Mouse (Mus musculus) olfactory bulb, adult 2 months (tissue): ENCODE measurements around the gene Marc2. TPM values are rescaled to one million over a fixed set of nuclear protein-coding genes. Genes with fewer than 3 reads are reported as not detected.
A peak's percentile ranks its signal among the peaks of the same experiment; 100 is the strongest.

ENCODE experiments used
- H3K27ac ChIP-seq: fragments of 200-500 bp; 2 replicates; pipeline ENCODE4 v1.5.1; 2012; ENCODE audit warnings: low read depth, low read length; ENCODE audit not compliant: insufficient read depth
- H3K4me1 ChIP-seq: fragments of 200-500 bp; 2 replicates; pipeline ENCODE4 v1.6.1; 2012; ENCODE audit warnings: low read length; ENCODE audit not compliant: control insufficient read depth, insufficient read depth
- H3K4me3 ChIP-seq: fragments of 200-500 bp; 2 replicates; pipeline ENCODE4 v1.5.1; 2012; ENCODE audit warnings: mild to moderate bottlenecking, low read depth, low read length, moderate library complexity; ENCODE audit not compliant: insufficient read depth
- CTCF ChIP-seq: fragments of 200-500 bp; IDR thresholded peaks from 2 replicates; pipeline ENCODE4 v1.5.1; 2012; ENCODE audit warnings: low read depth, mild to moderate bottlenecking, low read length, moderate library complexity; ENCODE audit not compliant: insufficient read depth
- POLR2A ChIP-seq: fragments of 200-500 bp; IDR thresholded peaks from 2 replicates; pipeline ENCODE4 v1.6.1; 2012; ENCODE audit warnings: mild to moderate bottlenecking, low read depth, low read length, moderate library complexity; ENCODE audit not compliant: insufficient read depth
- WGBS: fragments of 180-500 bp; shearing (Covaris S2); methylation state at CpG from one replicate; pipeline ENCODE4 v1.1.7; 2018; 5-methylcytosine and 5-hydroxymethylcytosine counted together
- polyA plus RNA-seq: library from polyadenylated mRNA; stranded (reverse); fragments of >200 nt; gene quantifications from 2 replicates; pipeline ENCODE4 v1.2.4, GENCODE M21; 2012; ENCODE audit warnings: low replicate concordance; ENCODE audit not compliant: missing spikeins, insufficient read depth, insufficient read length

Gene Marc2
- polyA plus RNA-seq, 1 experiment = not detected

DNA sequence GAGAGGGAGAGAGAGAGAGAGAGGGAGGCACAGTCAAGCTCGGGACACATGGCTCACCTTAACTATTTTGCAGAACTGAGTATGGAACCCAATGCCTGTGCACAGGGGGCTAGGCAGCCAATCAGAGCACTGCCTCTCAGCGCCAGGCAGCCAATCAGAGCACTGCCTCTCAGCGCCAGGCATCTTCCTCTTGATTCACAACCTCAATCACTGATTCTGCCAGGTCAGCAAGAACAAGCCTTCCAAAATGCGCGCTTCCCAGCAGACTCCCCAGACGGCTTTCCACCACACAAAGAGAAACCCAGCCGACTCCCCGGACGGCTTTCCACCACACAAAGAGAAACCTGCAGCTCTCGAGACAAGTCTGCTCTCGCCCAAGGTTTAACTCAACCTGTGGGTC, 23.6 kb downstream of the Marc2 start:
- no peak for TF ChIP-seq CTCF
- TF ChIP-seq POLR2A = no peak
- Histone ChIP-seq H3K4me1 (peaks cover 8% of the 10 kb centered on the region), H3K4me3 (no peak overlapping the region), H3K27ac (no peak overlapping the region)
- 30% methylated on average over 11 of the region's 11 CpGs for WGBS

DNA sequence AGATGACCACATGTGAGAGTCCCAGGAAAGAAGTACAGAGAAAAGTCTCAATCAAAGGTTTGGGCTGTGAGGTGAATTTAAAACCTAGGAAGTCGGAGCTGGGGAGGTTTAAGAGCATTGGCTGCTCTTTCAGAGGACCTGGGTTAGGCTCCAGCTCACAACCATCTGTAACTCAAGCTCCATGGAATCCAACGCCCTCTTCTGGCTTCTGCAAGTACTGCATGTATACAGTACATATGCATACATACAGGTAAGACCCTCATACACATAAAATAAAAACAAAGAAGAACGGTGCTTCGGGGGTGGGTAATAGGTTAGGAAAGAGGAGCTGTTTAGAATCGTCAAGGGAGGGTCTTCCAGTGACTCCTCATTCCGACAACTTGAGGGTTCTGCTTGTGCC, 28.5 kb downstream of the Marc2 start:
- Histone ChIP-seq H3K4me3 (no peak overlapping the region), H3K27ac (no peak overlapping the region), H3K4me1 (no peaks in the 10 kb centered on the region; the same call in 1 of the 2 replicates)
- TF ChIP-seq POLR2A (no peak), CTCF (no peak)
- WGBS = 85% methylated on average over 6 of the region's 6 CpGs

DNA sequence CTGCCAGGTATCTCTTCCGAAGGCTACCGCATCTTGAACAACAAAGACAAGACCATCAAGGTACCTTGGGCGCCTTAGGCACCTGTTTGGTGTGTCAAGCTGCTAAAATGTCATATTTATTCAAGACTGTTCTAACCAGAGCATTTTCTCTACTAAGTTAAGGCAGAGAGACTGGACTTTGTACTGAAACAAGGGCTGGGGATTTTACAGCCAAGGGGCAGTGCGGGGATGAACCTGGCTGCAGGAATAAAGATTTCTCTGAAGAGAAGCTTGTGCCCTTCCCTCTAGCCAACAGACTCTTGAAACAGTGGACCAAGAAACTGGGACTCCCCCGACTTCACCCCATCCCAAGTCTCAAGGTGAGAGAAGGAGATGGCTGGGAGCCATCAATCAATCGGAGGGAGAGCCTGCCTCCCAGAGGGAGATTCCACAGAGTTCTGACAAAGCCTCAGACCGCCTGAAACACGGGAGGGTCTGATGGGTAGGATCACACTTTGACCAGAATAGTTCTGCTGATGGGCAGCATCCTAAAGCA, 34.5 kb downstream of the Marc2 start:
- no peak overlapping the region for H3K4me3 ChIP-seq
- H3K27ac ChIP-seq = no peak overlapping the region
- 96% methylated on average over 8 of the region's 8 CpGs for WGBS
- TF ChIP-seq CTCF = no peak
- TF ChIP-seq POLR2A = no peak
- peaks cover 7% of the 10 kb centered on the region for H3K4me1 ChIP-seq

DNA sequence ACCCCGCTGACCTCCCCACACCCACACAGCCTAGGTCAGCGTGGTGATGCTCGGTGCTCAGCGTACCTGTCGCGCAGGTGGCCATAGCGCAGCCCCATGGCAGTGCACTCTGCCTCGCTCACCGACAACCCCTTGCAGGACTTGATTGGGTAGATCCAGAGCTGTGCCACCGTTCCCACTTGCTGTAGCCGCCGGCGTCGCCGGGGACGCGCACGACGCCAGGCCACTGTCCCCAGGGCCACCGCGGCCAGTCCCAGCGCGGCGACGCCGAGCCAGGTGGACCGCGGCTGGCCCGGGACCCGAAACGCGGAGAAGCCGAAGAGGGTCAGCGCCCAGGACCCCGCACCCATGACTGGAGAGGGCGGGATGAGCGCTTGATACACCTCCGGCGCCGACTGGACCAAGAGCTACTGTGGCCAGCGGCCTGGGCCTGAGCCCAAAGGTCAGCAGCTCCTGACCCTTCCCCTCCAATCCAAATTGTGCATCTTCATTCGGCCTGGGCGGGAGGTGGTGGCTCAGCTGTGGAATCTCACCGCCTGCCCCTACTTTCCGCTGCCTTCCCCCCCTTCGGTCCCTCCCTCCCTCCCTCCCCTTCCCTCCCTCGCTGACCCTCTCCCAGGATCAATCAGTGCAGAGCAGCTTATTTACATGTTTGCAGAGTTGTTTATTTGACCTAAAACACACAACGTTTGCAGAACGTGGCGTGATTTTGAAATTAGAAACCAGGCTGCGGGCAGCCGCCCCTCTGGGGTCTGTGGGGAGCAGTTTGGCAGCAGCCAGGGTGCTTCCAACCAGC, 35.3 kb downstream of the Marc2 start, which contains the start of gene Marc1:
Gene Marc1, minus strand, starts transcription at position 534 of the 796 bp plus-strand sequence.
- TF ChIP-seq CTCF (no peak), POLR2A (no peak)
- H3K4me3 ChIP-seq = peak within 1 kb of the TSS; percentile 9
- H3K27ac ChIP-seq = no peak within 1 kb of the TSS
- H3K4me1 ChIP-seq = peaks cover 7% of the 10 kb centered on the region
- WGBS = 12% methylated on average over 52 of the region's 52 CpGs

DNA sequence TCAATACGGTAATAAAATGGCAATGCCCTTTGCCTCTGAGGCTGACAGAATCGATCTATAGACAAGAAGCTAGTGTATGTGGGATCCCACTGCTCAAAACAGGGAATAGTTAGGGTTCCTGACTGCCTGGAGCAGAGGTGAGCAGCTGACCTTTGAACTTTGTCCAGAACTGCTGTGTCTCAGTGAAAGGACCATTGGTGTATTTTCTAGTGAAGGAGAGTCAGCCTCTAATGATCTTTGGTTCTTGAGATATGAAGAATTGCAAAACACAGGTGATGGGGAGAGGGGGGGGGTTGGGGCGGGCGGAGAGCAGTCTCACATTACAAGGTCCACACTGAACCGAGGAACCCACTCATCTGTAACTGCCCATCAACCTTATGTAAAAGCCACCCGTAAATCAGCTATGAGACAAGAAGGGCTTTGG, 36.7 kb downstream of the Marc2 start:
- no peak overlapping the region for H3K4me3 ChIP-seq
- TF ChIP-seq POLR2A (no peak), CTCF (no peak)
- peaks cover 7% of the 10 kb centered on the region for H3K4me1 ChIP-seq
- H3K27ac ChIP-seq = no peak overlapping the region
- 85% methylated on average over 6 of the region's 6 CpGs for WGBS

DNA sequence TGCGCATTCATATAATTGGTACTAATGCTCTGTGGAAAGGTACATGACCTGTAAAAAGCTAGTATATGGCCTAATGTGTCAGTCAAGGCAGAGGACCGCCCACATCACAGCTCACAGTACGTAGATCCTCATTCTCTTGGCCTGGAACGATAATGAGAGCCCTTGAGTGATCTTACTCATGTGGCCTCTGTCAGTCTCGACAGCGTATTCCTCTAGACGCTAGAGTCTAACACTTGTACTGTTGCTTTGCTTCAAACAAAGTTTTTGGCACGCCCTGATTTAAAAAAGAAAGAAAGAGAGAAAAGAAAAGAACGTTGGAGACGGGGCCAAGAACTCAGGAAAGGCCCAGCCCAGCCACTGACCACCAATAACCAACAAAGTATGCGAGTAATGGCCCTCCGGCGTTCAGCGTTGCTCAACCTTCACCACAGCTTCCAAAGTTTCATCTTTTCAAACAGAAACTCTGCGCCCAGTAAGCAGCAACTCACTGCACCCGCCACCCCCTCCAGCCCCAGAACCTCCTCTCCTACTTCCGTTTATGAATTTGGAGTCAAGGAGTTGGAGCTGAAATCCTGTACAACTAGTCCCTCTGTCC, 37.7 kb downstream of the Marc2 start:
- Histone ChIP-seq H3K4me1 (peaks cover 7% of the 10 kb centered on the region), H3K27ac (no peak overlapping the region), H3K4me3 (no peak overlapping the region)
- TF ChIP-seq CTCF (no peak), POLR2A (no peak)
- 85% methylated on average over 17 of the region's 17 CpGs for WGBS

DNA sequence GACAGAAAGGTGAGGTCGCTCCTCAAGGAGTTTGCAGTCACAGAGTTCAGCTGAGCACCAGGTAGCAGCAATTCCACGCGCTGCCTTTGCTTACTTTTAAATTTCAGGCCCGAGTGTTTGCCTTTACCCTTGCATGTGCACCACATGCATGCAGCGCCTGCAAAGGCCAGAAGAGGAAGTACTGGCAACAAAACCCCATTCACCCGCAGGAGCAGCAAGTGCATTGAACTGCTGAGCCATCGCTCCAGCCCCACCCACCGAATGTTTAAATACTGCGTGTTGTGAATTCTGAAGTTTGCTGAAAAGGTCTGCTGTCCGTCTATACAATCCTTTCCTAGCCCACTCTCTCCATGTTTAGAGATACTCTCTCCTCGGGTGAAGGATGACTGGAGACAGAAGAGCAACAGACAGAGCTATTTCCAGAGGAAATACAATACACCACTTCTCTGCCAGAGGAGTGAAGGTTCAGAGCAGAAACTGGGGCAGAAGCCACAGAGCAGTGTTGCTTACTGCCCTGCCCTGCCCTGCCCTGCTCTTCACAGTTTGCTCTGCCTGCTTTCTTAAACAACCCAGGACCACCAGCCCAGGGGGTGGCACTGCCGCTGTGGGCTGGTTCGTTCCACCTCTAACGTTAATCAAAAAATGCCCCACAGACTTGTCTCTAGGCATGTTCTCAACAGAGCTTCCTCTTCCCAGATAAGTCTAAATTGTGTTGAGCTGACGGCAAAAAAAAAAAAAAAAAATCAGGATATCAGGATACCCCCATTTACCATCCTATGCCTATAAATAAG, 38.4 kb downstream of the Marc2 start:
- Histone ChIP-seq H3K4me1 (peaks cover 7% of the 10 kb centered on the region), H3K27ac (no peak overlapping the region), H3K4me3 (no peak overlapping the region)
- no peak for TF ChIP-seq CTCF
- TF ChIP-seq POLR2A = no peak
- WGBS = 59% methylated on average over 15 of the region's 15 CpGs

DNA sequence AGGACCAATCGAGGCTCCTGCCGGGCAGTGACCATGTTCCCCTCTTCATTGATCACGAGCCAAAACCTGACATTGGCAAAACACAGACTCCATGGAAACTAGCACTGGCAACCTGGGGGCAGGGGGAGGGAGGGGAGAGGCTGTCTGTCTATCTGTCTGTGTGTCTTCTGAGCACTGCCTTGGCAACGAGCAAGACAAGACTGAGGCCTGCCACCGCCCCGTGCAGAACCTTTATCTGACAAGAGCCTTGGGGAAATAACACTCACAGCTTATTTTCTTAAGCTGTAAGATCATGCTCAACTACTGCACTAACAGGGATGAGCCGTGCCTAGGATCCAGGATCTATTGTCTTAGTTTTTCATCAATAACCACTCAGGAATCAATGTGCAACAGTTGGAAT, 39.1 kb downstream of the Marc2 start:
- TF ChIP-seq POLR2A (no peak), CTCF (no peak)
- no peak overlapping the region for H3K4me3 ChIP-seq
- 80% methylated on average over 7 of the region's 7 CpGs for WGBS
- H3K4me1 ChIP-seq = peaks cover 7% of the 10 kb centered on the region
- H3K27ac ChIP-seq = no peak overlapping the region

DNA sequence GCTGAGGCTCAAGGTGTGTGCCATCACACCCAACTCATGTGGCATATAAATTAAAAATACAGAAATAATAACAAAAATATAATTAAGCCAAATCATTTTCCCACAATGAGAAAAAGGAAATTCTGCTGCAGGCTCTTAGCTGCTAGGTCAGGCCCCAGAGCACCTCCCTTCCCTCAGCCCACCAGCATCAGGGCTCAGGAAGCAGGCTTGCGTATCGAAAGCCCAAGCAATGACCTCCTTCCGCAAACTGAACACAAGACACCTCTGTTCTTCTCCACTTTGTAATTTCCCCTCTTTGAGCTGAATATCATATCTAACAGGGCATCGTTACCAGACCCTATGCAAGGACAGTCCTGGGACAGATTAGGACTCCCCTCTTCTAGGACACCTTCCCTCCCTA, 40.5 kb downstream of the Marc2 start:
- peaks cover 3% of the 10 kb centered on the region for H3K4me1 ChIP-seq
- WGBS = 95% methylated on average over 4 of the region's 4 CpGs
- no peak overlapping the region for H3K4me3 ChIP-seq
- no peak for TF ChIP-seq CTCF
- no peak for TF ChIP-seq POLR2A
- H3K27ac ChIP-seq = no peak overlapping the region
